Mouse (Mus musculus): ENCODE results near the gene Uaca.

Uaca gene

GRCm38 (mm10) chr9:60887389-60887811 lies 93.1 kb downstream of the Uaca start:
- no peak for DNase-seq

GRCm38 (mm10) chr9:60893511-60893910 lies 99.2 kb downstream of the Uaca start:
- no peak for DNase-seq

- DNase-seq, result peak; percentile 80 to 82
Observed at GRCm38 (mm10) chr9:60895486-60896110, 101.3 kb downstream of the Uaca start.

- no peak for DNase-seq
Observed at GRCm38 (mm10) chr9:60898291-60899020, 104.1 kb downstream of the Uaca start.

GRCm38 (mm10) chr9:60899201-60899600 lies 104.9 kb downstream of the Uaca start:
- no peak for DNase-seq

GRCm38 (mm10) chr9:60899797-60900459 lies 105.6 kb downstream of the Uaca start:
- no peak for DNase-seq

GRCm38 (mm10) chr9:60912266-60912665 lies 117.9 kb downstream of the Uaca start:
- DNase-seq, result no peak

- no peak for DNase-seq
Observed at GRCm38 (mm10) chr9:60913626-60914025, 119.3 kb downstream of the Uaca start.

- no peak for DNase-seq
Observed at GRCm38 (mm10) chr9:60919936-60920672, 125.8 kb downstream of the Uaca start.

- no peak for DNase-seq
Observed at GRCm38 (mm10) chr9:60920673-60921062, 126.3 kb downstream of the Uaca start.

- no peak for DNase-seq
Observed at GRCm38 (mm10) chr9:60921287-60921686, 126.9 kb downstream of the Uaca start.

GRCm38 (mm10) chr9:60921831-60922230 lies 127.5 kb downstream of the Uaca start:
- no peak for DNase-seq

GRCm38 (mm10) chr9:60926301-60926700 lies 132.0 kb downstream of the Uaca start:
- no peak for DNase-seq

GRCm38 (mm10) chr9:60929290-60929983 lies 135.1 kb downstream of the Uaca start:
- DNase-seq, result no peak

Data from cerebellum, postnatal 14 days (tissue).